ENCODE assay signal across 13 mouse cellular contexts in the genomic region with DNA sequence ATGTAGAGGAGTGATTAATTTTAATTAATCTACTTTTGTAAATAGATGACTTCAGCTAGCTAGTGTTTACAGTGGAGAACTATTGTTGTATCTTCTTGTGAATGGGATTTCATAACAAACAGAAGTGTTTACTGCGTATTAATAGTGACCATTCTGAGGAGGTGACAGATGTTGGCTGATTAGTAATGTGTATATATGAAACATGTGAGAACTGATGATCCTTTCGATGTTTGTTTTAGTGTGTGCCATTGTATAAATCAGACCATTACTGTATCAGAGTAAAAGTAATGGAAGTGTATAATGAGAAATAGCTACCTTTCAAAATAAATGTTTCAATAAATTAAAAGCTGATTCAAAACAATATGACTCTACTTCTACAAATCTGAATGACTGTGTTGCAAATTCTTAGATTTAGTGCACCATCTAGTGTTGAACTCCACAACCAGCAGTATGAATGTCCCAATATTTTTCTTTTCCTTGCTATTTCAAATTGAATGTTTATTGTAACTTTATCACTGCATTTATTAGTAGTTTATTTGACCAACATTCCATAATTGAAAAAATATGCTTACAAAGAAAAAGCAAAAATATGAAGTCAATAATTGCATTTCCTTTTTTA.
A peak's percentile ranks its signal among the peaks of the same experiment; 100 is the strongest.
DNase-seq lines count a peak whose midpoint lies in the region; ATAC-seq lines count a peak whose summit lies in the region.
"Had no signal": no experiment of that assay in that cellular context is flagged by ENCODE, and none has a peak within 500 bp of the region (broad histone marks: within the 10 kb centered on the region; RNA-seq: fewer than 3 reads in every experiment).

No protein-coding gene starts in this region.

- H3K27ac ChIP-seq in hindbrain, embryonic 11.5 days (ENCODE audit: low read depth, low read length): no peak overlapping the region
- no peak overlapping the region for H3K27ac ChIP-seq in hindbrain, embryonic 16.5 days (ENCODE audit: low read depth, low read length)
- H3K27ac ChIP-seq in midbrain, embryonic 14.5 days (replicated peaks; ENCODE audit: low read depth, low read length): no peak overlapping the region
- H3K27ac ChIP-seq in midbrain, embryonic 15.5 days: no peak overlapping the region
- H3K27ac ChIP-seq: heart, embryonic 13.5 days; limb, embryonic 12.5 days had no signal

- no peaks in the 10 kb centered on the region for H3K4me1 ChIP-seq in hindbrain, embryonic 11.5 days (replicated peaks; ENCODE audit: control insufficient read depth, insufficient read depth, low read length)
- no peaks in the 10 kb centered on the region for H3K4me1 ChIP-seq in hindbrain, embryonic 16.5 days (ENCODE audit: control insufficient read depth, insufficient read depth, low read depth, low read length)
- H3K4me1 ChIP-seq in midbrain, embryonic 14.5 days (ENCODE audit: control insufficient read depth, insufficient read depth, low read length): no peaks in the 10 kb centered on the region
- H3K4me1 ChIP-seq in midbrain, embryonic 15.5 days: no peaks in the 10 kb centered on the region
- H3K4me1 ChIP-seq: heart, embryonic 13.5 days; limb, embryonic 12.5 days had no signal

- no peak overlapping the region for H3K9ac ChIP-seq in hindbrain, embryonic 11.5 days (ENCODE audit: low read depth, low read length)
- H3K9ac ChIP-seq in hindbrain, embryonic 16.5 days (ENCODE audit: low read depth, low read length): no peak overlapping the region
- no peak overlapping the region for H3K9ac ChIP-seq in midbrain, embryonic 14.5 days (replicated peaks; ENCODE audit: low read length)
- no peak overlapping the region for H3K9ac ChIP-seq in midbrain, embryonic 15.5 days
- H3K9ac ChIP-seq: heart, embryonic 13.5 days; limb, embryonic 12.5 days had no signal

- H3K4me3 ChIP-seq in hindbrain, embryonic 11.5 days (ENCODE audit: low read depth, low read length): no peak overlapping the region
- H3K4me3 ChIP-seq in hindbrain, embryonic 16.5 days (ENCODE audit: low read length): no peak overlapping the region
- no peak overlapping the region for H3K4me3 ChIP-seq in midbrain, embryonic 14.5 days (replicated peaks; ENCODE audit: low read depth, low read length)
- no peak overlapping the region for H3K4me3 ChIP-seq in midbrain, embryonic 15.5 days
- H3K4me3 ChIP-seq: heart, embryonic 13.5 days; limb, embryonic 12.5 days had no signal

- H3K4me2 ChIP-seq in hindbrain, embryonic 11.5 days (replicated peaks; ENCODE audit: low read depth, low read length): no peak overlapping the region
- no peak overlapping the region for H3K4me2 ChIP-seq in hindbrain, embryonic 16.5 days (ENCODE audit: low read length)
- H3K4me2 ChIP-seq in midbrain, embryonic 14.5 days (ENCODE audit: low read length): no peak overlapping the region
- no peak overlapping the region for H3K4me2 ChIP-seq in midbrain, embryonic 15.5 days
- H3K4me2 ChIP-seq: heart, embryonic 13.5 days; limb, embryonic 12.5 days had no signal

- no peaks in the 10 kb centered on the region for H3K27me3 ChIP-seq in hindbrain, embryonic 11.5 days (ENCODE audit: control insufficient read depth, insufficient read depth, low read length)
- no peaks in the 10 kb centered on the region for H3K27me3 ChIP-seq in hindbrain, embryonic 16.5 days (replicated peaks; ENCODE audit: control insufficient read depth, insufficient read depth, low read length)
- H3K27me3 ChIP-seq in midbrain, embryonic 14.5 days (ENCODE audit: control insufficient read depth, insufficient read depth, low read length): no peaks in the 10 kb centered on the region
- no peaks in the 10 kb centered on the region for H3K27me3 ChIP-seq in midbrain, embryonic 15.5 days (replicated peaks)
- H3K27me3 ChIP-seq: heart, embryonic 13.5 days; limb, embryonic 12.5 days had no signal

- WGBS in hindbrain, embryonic 11.5 days: 85% methylated on average over 2 of the region's 2 CpGs
- 65% methylated on average over 2 of the region's 2 CpGs for WGBS in hindbrain, embryonic 16.5 days
- 84% methylated on average over 2 of the region's 2 CpGs for WGBS in midbrain, embryonic 14.5 days
- WGBS in midbrain, embryonic 15.5 days: 76% methylated on average over 2 of the region's 2 CpGs

- H3K36me3 ChIP-seq in hindbrain, embryonic 11.5 days (ENCODE audit: control insufficient read depth, insufficient read depth, low read length): no peaks in the 10 kb centered on the region
- H3K36me3 ChIP-seq in hindbrain, embryonic 16.5 days (ENCODE audit: control insufficient read depth, insufficient read depth, low read length): no peaks in the 10 kb centered on the region
- no peaks in the 10 kb centered on the region for H3K36me3 ChIP-seq in midbrain, embryonic 14.5 days (ENCODE audit: control insufficient read depth, insufficient read depth, low read length)
- no peaks in the 10 kb centered on the region for H3K36me3 ChIP-seq in midbrain, embryonic 15.5 days (replicated peaks)
- H3K36me3 ChIP-seq: heart, embryonic 13.5 days; limb, embryonic 12.5 days had no signal

- H3K9me3 ChIP-seq in hindbrain, embryonic 11.5 days (ENCODE audit: control insufficient read depth, low read length): no peaks in the 10 kb centered on the region
- H3K9me3 ChIP-seq in hindbrain, embryonic 16.5 days (ENCODE audit: control insufficient read depth, low read length): no peaks in the 10 kb centered on the region
- no peaks in the 10 kb centered on the region for H3K9me3 ChIP-seq in midbrain, embryonic 14.5 days (ENCODE audit: control insufficient read depth, low read length)
- no peaks in the 10 kb centered on the region for H3K9me3 ChIP-seq in midbrain, embryonic 15.5 days
- H3K9me3 ChIP-seq: heart, embryonic 13.5 days; limb, embryonic 12.5 days had no signal

- ATAC-seq in hindbrain, embryonic 11.5 days (ENCODE audit: low FRiP score): no peak
- no peak for ATAC-seq in hindbrain, embryonic 16.5 days
- ATAC-seq in midbrain, embryonic 14.5 days (ENCODE audit: low FRiP score, low TSS enrichment): peak; percentile 40; the same call in 1 of the 2 replicates
- ATAC-seq in midbrain, embryonic 15.5 days (replicated peaks): no peak

- peak; percentile 17 for DNase-seq in hindbrain, embryonic 11.5 days (ENCODE audit: low spot score)
- peak; percentile 73 for DNase-seq in midbrain, embryonic 14.5 days
- peak; percentile 28 for DNase-seq in brain, embryonic 18.5 days (ENCODE audit: low read depth, low spot score)
- DNase-seq in retina, postnatal 1 day: peak; percentile 41
- DNase-seq in B cell, adult 2 months: no peak
- DNase-seq in spleen, postnatal 4 days (ENCODE audit: low spot score in 2 of 2): no peak
- DNase-seq: adrenal gland, postnatal 14 days; cerebellum, adult 9-11 months; thymus, adult 18-20 months had no signal

Comparison
In these comparisons a context has a peak if more than half of its experiments do, and no peak if none do; other contexts are left out.
1. DNase-seq: peak in hindbrain, embryonic 11.5 days (single experiment), midbrain, embryonic 14.5 days (single experiment), brain, embryonic 18.5 days (single experiment) and retina, postnatal 1 day (single experiment); none in B cell, adult 2 months (0 of 2) and spleen, postnatal 4 days (0 of 2).